Mouse (Mus musculus) small intestine, adult 2 months (tissue): ENCODE results near the gene Usp42. TPM values are rescaled to one million over a fixed set of nuclear protein-coding genes. Genes with fewer than 3 reads are reported as not detected.

Experiments
- H3K27ac ChIP-seq: fragments of 200-500 bp; 2 replicates; pipeline ENCODE4 v1.5.1; 2012; ENCODE audit warnings: low read depth, low read length, control low read depth, inconsistent platforms; ENCODE audit not compliant: insufficient read depth
- H3K27me3 ChIP-seq: fragments of 200-500 bp; 2 replicates; pipeline ENCODE4 v1.6.1; 2012; ENCODE audit warnings: mild to moderate bottlenecking, moderate library complexity, low read length, inconsistent platforms; ENCODE audit not compliant: control insufficient read depth, insufficient read depth
- H3K36me3 ChIP-seq: fragments of 200-500 bp; 2 replicates; pipeline ENCODE4 v1.6.1; 2012; ENCODE audit warnings: mild to moderate bottlenecking, low read length, control low read depth, inconsistent platforms; ENCODE audit not compliant: control insufficient read depth, insufficient read depth
- H3K4me1 ChIP-seq: fragments of 200-500 bp; 2 replicates; pipeline ENCODE4 v1.6.1; 2012; ENCODE audit warnings: low read length, inconsistent platforms, mixed read lengths; ENCODE audit not compliant: control insufficient read depth, insufficient read depth, insufficient read length
- H3K4me3 ChIP-seq: fragments of 200-500 bp; 2 replicates; pipeline ENCODE4 v1.5.1; 2012; ENCODE audit warnings: low read depth, mild to moderate bottlenecking, control low read depth, inconsistent platforms, low read length, moderate library complexity
- CTCF ChIP-seq: fragments of 200-500 bp; IDR thresholded peaks from 2 replicates; pipeline ENCODE4 v1.5.1; 2012; ENCODE audit warnings: low read depth, mild to moderate bottlenecking, control low read depth, inconsistent platforms, low read length, moderate library complexity, mixed read lengths; ENCODE audit not compliant: insufficient replicate concordance, insufficient read length; ENCODE audit errors: extremely low read depth
- POLR2A ChIP-seq: fragments of 200-500 bp; IDR thresholded peaks from 2 replicates; pipeline ENCODE4 v1.6.1; 2012; ENCODE audit warnings: low read depth, mild to moderate bottlenecking, control low read depth, inconsistent platforms, low read length, moderate library complexity
- WGBS: fragments of 180-500 bp; shearing (Covaris S2); methylation state at CpG from one replicate; pipeline ENCODE4 v1.1.7; 2018; 5-methylcytosine and 5-hydroxymethylcytosine counted together
- polyA plus RNA-seq: library from polyadenylated mRNA; depleted of rRNA; stranded (reverse); fragments of >200 nt; gene quantifications from 2 replicates; pipeline ENCODE4 v1.2.3, GENCODE M21; 2012

The Usp42 gene
- polyA plus RNA-seq, 1 experiment = 8.2 TPM

- no peaks in the 10 kb centered on the region for H3K4me1 ChIP-seq
- no peak overlapping the region for H3K27ac ChIP-seq
- no peaks in the 10 kb centered on the region for H3K27me3 ChIP-seq
- H3K36me3 ChIP-seq = peaks cover 3% of the 10 kb centered on the region; the same call in 1 of the 2 replicates
- 85% methylated on average over 9 of the region's 9 CpGs for WGBS
- TF ChIP-seq CTCF = no peak
- TF ChIP-seq POLR2A = no peak
- H3K4me3 ChIP-seq = no peak overlapping the region
Measured at GRCm38 (mm10) chr5:143690392-143690791, 41.7 kb downstream of the Usp42 start.

DNA sequence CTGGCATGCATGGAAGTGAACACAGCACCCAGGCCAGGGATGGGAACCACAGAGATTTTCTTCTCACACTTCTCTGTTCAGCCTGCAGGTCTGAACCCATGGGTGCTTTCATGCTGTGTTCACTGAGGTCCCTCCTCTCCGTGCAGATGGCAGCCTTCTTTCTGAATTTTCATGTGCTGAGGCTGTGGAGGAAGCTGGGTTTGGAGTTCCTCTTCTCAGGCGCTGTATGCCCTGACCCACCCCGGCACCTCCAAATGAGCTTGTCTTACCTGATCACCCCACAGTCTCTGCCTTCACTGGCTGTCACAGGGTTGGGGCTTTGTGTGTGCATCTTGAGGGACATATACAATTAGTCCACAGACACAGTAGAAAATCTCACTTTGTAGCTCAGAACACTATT lies 44.5 kb downstream of the Usp42 start:
- no peak for TF ChIP-seq POLR2A
- H3K27me3 ChIP-seq = no peaks in the 10 kb centered on the region

DNA sequence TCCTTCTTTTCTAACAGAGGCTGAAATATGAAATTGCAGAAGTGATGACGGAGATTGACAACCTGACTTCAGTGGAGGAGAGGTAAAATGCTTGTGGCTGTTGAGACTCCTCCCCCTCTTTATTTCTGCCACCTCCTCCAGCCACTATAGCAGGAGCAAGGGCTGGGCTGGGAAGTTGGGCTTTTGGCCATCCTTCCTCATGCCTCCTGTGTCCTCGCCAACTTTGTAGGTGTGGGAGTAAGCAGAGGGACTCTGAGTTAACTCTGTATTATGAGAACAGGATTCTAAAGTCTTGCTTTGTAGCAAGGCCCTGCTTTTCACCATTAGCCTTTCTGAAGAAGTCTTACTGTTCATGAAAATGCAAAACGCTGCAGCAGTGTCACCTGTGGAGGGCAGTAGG lies 45.6 kb downstream of the Usp42 start:
- Histone ChIP-seq H3K4me1 (no peaks in the 10 kb centered on the region; the same call in 1 of the 2 replicates), H3K4me3 (no peak overlapping the region), H3K27me3 (no peaks in the 10 kb centered on the region), H3K27ac (no peak overlapping the region), H3K36me3 (peaks cover 3% of the 10 kb centered on the region; the same call in 1 of the 2 replicates)
- TF ChIP-seq CTCF (no peak), POLR2A (no peak)
- WGBS = 84% methylated on average over 3 of the region's 3 CpGs

More for the DNA sequence above, 44.5 kb downstream of the Usp42 start:
- no peaks in the 10 kb centered on the region; the same call in 1 of the 2 replicates for H3K4me1 ChIP-seq
- H3K27ac ChIP-seq = no peak overlapping the region
- no peak overlapping the region for H3K4me3 ChIP-seq
- WGBS = 87% methylated on average over 3 of the region's 3 CpGs
- H3K36me3 ChIP-seq = peaks cover 3% of the 10 kb centered on the region; the same call in 1 of the 2 replicates

DNA sequence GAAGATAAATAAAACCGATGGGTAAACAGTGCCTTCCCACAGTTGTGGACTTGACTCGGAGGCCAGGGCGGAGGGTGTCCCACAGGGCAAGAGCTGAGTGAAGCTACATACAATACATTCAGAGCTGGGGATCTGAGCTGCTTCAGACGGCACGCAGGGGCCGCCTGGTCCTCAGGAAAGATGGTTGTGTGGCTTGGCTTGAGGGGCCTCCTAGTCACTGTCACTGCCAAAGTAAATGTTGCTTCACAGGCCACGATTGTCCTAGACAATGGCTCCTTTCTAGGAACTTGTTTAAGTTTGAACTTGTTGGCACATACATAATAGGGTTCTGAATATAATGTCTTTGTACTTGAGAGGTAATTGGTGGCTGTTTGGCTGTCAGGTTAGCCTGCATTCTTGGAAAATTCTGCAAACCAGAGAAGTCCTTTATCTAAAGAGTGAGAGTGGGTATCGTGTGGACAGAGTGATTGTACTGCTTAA lies 47.1 kb downstream of the Usp42 start:
- H3K4me1 ChIP-seq = peaks cover 3% of the 10 kb centered on the region; the same call in 1 of the 2 replicates
- TF ChIP-seq POLR2A (no peak), CTCF (no peak)
- no peaks in the 10 kb centered on the region for H3K27me3 ChIP-seq
- WGBS = 79% methylated on average over 8 of the region's 8 CpGs
- H3K27ac ChIP-seq = no peak overlapping the region
- H3K4me3 ChIP-seq = no peak overlapping the region
- H3K36me3 ChIP-seq = peaks cover 3% of the 10 kb centered on the region; the same call in 1 of the 2 replicates

DNA sequence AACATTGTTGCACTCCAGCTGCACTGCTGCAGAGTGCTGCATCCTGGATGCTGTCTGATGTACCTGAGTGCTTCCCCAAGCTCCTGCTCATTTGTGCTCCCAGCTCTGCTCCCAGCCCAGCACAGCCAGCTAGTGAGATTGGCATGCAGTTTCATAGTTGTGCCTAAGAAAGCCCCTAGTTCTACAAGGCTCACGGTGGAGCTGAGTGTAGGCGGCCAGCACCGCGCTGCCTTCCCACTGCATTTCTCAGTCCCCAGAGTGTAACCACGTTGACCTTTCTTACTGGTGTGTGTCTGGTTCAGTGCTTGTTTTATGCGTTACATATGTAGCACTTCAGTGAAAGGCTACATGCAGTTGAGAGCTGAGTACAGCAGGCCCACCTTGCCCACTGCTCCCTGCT lies 48.4 kb downstream of the Usp42 start:
- H3K4me1 ChIP-seq = peaks cover 3% of the 10 kb centered on the region; the same call in 1 of the 2 replicates
- TF ChIP-seq POLR2A (no peak), CTCF (no peak)
- no peak overlapping the region for H3K4me3 ChIP-seq
- peaks cover 3% of the 10 kb centered on the region; the same call in 1 of the 2 replicates for H3K36me3 ChIP-seq
- no peak overlapping the region for H3K27ac ChIP-seq
- 69% methylated on average over 6 of the region's 6 CpGs for WGBS
- H3K27me3 ChIP-seq = no peaks in the 10 kb centered on the region

- WGBS = 73% methylated on average over 6 of the region's 6 CpGs
- H3K27ac ChIP-seq = no peak overlapping the region
- H3K4me1 ChIP-seq = peaks cover 5% of the 10 kb centered on the region; the same call in 1 of the 2 replicates
- no peak overlapping the region for H3K4me3 ChIP-seq
- no peaks in the 10 kb centered on the region for H3K36me3 ChIP-seq
- TF ChIP-seq CTCF (no peak), POLR2A (no peak)
- H3K27me3 ChIP-seq = no peaks in the 10 kb centered on the region
Measured at GRCm38 (mm10) chr5:143679654-143680053, 52.4 kb downstream of the Usp42 start.

GRCm38 (mm10) chr5:143678634-143679271 lies 53.3 kb downstream of the Usp42 start:
- peaks cover 5% of the 10 kb centered on the region; the same call in 1 of the 2 replicates for H3K4me1 ChIP-seq
- WGBS = 38% methylated on average over 6 of the region's 6 CpGs
- no peaks in the 10 kb centered on the region for H3K27me3 ChIP-seq
- TF ChIP-seq CTCF = no peak
- no peak for TF ChIP-seq POLR2A
- H3K27ac ChIP-seq = no peak overlapping the region
- H3K4me3 ChIP-seq = no peak overlapping the region
- no peaks in the 10 kb centered on the region for H3K36me3 ChIP-seq

DNA sequence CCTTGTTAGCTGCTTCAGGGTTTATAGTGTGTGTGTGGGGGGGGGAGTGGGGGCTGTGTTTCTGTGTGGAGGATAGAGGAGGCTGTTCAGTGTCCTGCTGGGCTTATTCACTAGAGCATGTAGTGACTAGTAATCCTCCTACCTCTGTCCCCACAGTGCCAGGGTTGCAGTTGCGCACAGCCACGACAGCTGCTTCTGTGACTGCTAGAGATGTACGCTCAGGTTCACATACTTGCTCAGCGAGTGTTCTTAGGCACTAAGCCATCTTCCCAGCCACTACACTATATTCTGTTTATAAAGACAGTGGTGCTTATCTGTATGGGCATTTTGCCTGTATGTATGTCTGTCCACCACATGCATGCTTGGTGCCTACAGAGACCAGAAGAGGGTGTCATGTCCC lies 54.7 kb downstream of the Usp42 start:
- 80% methylated on average over 4 of the region's 4 CpGs for WGBS
- no peak for TF ChIP-seq POLR2A
- TF ChIP-seq CTCF = no peak

More for the DNA sequence above, 54.7 kb downstream of the Usp42 start:
- peaks cover 5% of the 10 kb centered on the region; the same call in 1 of the 2 replicates for H3K4me1 ChIP-seq
- H3K27me3 ChIP-seq = no peaks in the 10 kb centered on the region
- no peak overlapping the region for H3K4me3 ChIP-seq
- no peak overlapping the region for H3K27ac ChIP-seq
- H3K36me3 ChIP-seq = no peaks in the 10 kb centered on the region
